Mouse (Mus musculus): ENCODE data around the gene 1700024P04Rik. TPM values are rescaled to one million over a fixed set of nuclear protein-coding genes. Genes with fewer than 3 reads are reported as not detected.
"Not testable (repeated sequence)": the region's sequence is repeated elsewhere in the genome, so short reads cannot be mapped to it uniquely, and the experiment has no call there.

The 1700024P04Rik gene
- polyA plus RNA-seq, 1 experiment, result not detected

DNA sequence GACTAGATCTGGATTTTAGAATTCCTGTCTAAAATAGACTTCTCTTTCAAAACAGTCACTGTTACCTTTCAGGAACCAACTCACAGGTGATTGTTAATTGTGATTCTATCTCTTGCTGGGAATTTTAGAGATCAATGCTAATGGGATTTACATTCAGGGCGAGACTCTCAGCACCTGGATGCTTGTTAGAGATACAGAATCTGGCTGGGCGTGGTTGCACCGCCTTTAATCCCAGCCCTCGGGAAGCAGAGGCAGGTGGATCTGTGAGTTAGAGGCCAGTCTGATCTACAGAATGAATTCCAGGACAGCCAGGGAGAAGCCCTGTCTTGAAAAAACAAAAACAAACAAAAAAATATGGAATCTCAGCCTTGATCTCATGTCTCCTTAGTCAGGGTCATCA, 32.3 kb upstream of the 1700024P04Rik start:
- no peak for TF ChIP-seq CTCF (IDR thresholded peaks at IDR 0.05; ENCODE audit: insufficient read depth, low read length)
- no peak for TF ChIP-seq POLR2A (IDR thresholded peaks at IDR 0.05; ENCODE audit: borderline replicate concordance, extremely low read depth, low read depth, low read length)
- Histone ChIP-seq H3K4me3 (replicated peaks; ENCODE audit: extremely low read depth, low read depth, low read length) (no peak overlapping the region), H3K4me1 (ENCODE audit: control insufficient read depth, insufficient read depth, low read length) (no peaks in the 10 kb centered on the region)
- no peak for DNase-seq
- 71% methylated on average over 4 of the region's 4 CpGs for WGBS

- no peak for DNase-seq
- TF ChIP-seq CTCF (IDR thresholded peaks at IDR 0.05; ENCODE audit: insufficient read depth, low read length), result no peak
- no peak for TF ChIP-seq POLR2A (IDR thresholded peaks at IDR 0.05; ENCODE audit: borderline replicate concordance, extremely low read depth, low read depth, low read length)
- Histone ChIP-seq H3K4me1 (ENCODE audit: control insufficient read depth, insufficient read depth, low read length) (no peaks in the 10 kb centered on the region), H3K4me3 (replicated peaks; ENCODE audit: extremely low read depth, low read depth, low read length) (no peak overlapping the region)
- WGBS, result 86% methylated on average over 5 of the region's 5 CpGs
Observed at GRCm38 (mm10) chr13:99012891-99013290, 28.5 kb upstream of the 1700024P04Rik start.

DNA sequence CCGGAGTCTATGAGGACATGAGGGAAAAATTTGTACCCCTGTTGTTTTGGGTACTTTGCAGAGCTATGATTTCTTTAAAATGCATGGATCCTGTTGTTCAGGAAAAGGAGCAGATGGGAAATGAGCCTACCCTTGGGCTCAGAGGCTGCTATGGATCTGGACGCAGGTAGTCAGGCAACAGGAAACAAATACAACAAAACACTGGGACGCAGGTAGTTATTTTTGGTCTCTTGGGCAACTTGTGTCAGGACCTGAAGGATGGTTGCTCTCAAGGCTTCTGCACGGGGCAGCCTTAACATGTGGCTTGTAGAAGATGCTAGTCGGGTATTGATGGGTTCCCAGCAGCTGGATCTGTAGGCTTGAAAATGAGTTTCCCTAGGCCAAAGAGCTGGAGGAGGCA, 23.6 kb upstream of the 1700024P04Rik start:
- WGBS, result 77% methylated on average over 5 of the region's 5 CpGs
- Histone ChIP-seq H3K4me1 (ENCODE audit: control insufficient read depth, insufficient read depth, low read length) (no peaks in the 10 kb centered on the region), H3K4me3 (replicated peaks; ENCODE audit: extremely low read depth, low read depth, low read length) (no peak overlapping the region)
- DNase-seq, result no peak
- TF ChIP-seq CTCF (IDR thresholded peaks at IDR 0.05; ENCODE audit: insufficient read depth, low read length), result no peak

- DNase-seq, result no peak
- WGBS, result 63% methylated on average over 17 of the region's 17 CpGs
- no peaks in the 10 kb centered on the region for H3K4me1 ChIP-seq (ENCODE audit: control insufficient read depth, insufficient read depth, low read length)
- TF ChIP-seq POLR2A (IDR thresholded peaks at IDR 0.05; ENCODE audit: borderline replicate concordance, extremely low read depth, low read depth, low read length) (no peak), CTCF (IDR thresholded peaks at IDR 0.05; ENCODE audit: insufficient read depth, low read length) (no peak)
- no peak overlapping the region for H3K4me3 ChIP-seq (replicated peaks; ENCODE audit: extremely low read depth, low read depth, low read length)
Observed at GRCm38 (mm10) chr13:99006389-99007099, 22.2 kb upstream of the 1700024P04Rik start.

DNA sequence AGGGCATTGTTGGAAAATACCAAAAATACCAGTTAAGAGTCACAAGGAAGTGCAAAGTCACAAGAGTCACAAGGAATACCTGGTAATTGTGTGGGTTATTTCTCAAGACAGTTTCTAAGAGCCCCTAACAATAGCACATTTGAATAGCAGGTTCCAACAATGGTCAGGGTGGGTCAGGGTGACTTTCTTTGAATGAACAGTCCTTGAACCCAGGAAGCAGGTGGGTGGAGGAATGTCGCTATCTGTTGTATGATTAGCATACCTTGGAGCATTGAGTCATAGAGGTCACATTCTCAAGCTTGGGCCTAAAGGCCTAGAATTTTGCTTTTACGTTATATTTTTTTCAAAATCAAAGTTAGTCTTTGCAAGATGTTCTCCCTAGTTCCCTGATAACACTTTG, 17.3 kb upstream of the 1700024P04Rik start:
- not testable (repeated sequence) for DNase-seq; H3K4me3 ChIP-seq (replicated peaks; ENCODE audit: extremely low read depth, low read depth, low read length); H3K4me1 ChIP-seq (ENCODE audit: control insufficient read depth, insufficient read depth, low read length)
- WGBS, result 90% methylated on average over 2 of the region's 2 CpGs

DNA sequence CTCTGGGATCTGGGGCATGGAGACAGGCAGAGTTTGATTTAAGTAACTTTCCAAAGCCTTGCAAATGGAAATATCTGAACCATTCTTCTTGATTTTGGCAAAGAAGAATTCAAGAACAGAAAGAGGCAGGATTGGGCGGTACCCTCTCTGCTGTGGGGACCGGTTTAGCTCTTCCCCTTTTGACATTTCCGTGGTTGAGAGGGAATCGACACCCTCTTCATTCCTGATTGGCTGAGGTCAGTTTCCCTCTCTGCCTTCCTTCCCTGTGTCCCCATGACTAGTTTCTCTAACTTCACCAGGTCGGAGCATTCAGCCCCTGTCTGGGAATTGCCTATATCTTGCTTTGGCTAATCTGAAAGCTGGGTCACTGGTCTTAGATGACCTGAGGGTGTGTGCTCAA, 12.7 kb upstream of the 1700024P04Rik start:
- TF ChIP-seq POLR2A (IDR thresholded peaks at IDR 0.05; ENCODE audit: borderline replicate concordance, extremely low read depth, low read depth, low read length) (no peak), CTCF (IDR thresholded peaks at IDR 0.05; ENCODE audit: insufficient read depth, low read length) (no peak)
- WGBS, result 40% methylated on average over 5 of the region's 5 CpGs
- no peaks in the 10 kb centered on the region for H3K4me1 ChIP-seq (ENCODE audit: control insufficient read depth, insufficient read depth, low read length)

GRCm38 (mm10) chr13:98977070-98977785, 7.1 kb downstream of the 1700024P04Rik start:
- no peaks in the 10 kb centered on the region for H3K4me1 ChIP-seq (ENCODE audit: control insufficient read depth, insufficient read depth, low read length)
- no peak overlapping the region for H3K4me3 ChIP-seq (replicated peaks; ENCODE audit: extremely low read depth, low read depth, low read length)
- no peak for DNase-seq
- WGBS, result 91% methylated on average over 4 of the region's 4 CpGs
- no peak for TF ChIP-seq POLR2A (IDR thresholded peaks at IDR 0.05; ENCODE audit: borderline replicate concordance, extremely low read depth, low read depth, low read length)
- no peak for TF ChIP-seq CTCF (IDR thresholded peaks at IDR 0.05; ENCODE audit: insufficient read depth, low read length)

More for the DNA sequence above, 12.7 kb upstream of the 1700024P04Rik start:
- DNase-seq, result no peak
- H3K4me3 ChIP-seq (replicated peaks; ENCODE audit: extremely low read depth, low read depth, low read length), result no peak overlapping the region

DNA sequence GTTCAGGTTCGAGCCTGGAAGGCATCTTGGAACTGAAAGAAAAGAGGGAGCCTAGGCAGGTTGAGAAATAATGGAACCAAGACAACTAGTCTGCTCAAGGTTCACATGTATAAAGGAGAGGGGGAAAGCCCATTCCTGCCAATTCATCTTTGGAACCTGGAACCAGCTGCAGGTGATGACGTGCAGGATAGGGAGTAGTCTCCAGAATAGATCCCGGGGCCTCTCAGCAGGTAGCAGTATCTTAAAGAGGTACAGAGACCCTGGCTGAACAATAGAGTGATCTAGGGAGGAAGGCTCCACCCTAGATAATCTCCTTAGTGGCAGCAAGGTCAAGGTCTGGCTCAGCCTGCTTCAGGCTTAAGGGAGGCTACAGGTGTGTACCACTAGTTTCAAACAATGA, 8.3 kb downstream of the 1700024P04Rik start:
- H3K4me1 ChIP-seq (ENCODE audit: control insufficient read depth, insufficient read depth, low read length); DNase-seq; H3K4me3 ChIP-seq (replicated peaks; ENCODE audit: extremely low read depth, low read depth, low read length): not testable (repeated sequence)
- WGBS, result 77% methylated on average over 3 of the region's 3 CpGs

GRCm38 (mm10) chr13:98972090-98972489, 12.3 kb downstream of the 1700024P04Rik start:
- no peak for DNase-seq
- TF ChIP-seq POLR2A (IDR thresholded peaks at IDR 0.05; ENCODE audit: borderline replicate concordance, extremely low read depth, low read depth, low read length), result no peak
- no peak for TF ChIP-seq CTCF (IDR thresholded peaks at IDR 0.05; ENCODE audit: insufficient read depth, low read length)
- Histone ChIP-seq H3K4me3 (replicated peaks; ENCODE audit: extremely low read depth, low read depth, low read length) (no peak overlapping the region), H3K4me1 (ENCODE audit: control insufficient read depth, insufficient read depth, low read length) (peaks cover 4% of the 10 kb centered on the region; the same call in 1 of the 2 replicates)
- 75% methylated on average over 3 of the region's 3 CpGs for WGBS

- DNase-seq, result no peak
- no peak overlapping the region for H3K4me3 ChIP-seq (replicated peaks; ENCODE audit: extremely low read depth, low read depth, low read length)
- peaks cover 4% of the 10 kb centered on the region; the same call in 1 of the 2 replicates for H3K4me1 ChIP-seq (ENCODE audit: control insufficient read depth, insufficient read depth, low read length)
- WGBS, result 57% methylated on average over 5 of the region's 5 CpGs
- no peak for TF ChIP-seq POLR2A (IDR thresholded peaks at IDR 0.05; ENCODE audit: borderline replicate concordance, extremely low read depth, low read depth, low read length)
- TF ChIP-seq CTCF (IDR thresholded peaks at IDR 0.05; ENCODE audit: insufficient read depth, low read length), result no peak
Observed at GRCm38 (mm10) chr13:98971641-98972040, 12.7 kb downstream of the 1700024P04Rik start.

Measured in lung, adult 2 months (tissue).